In genomic region chr13:63255519-63256011, GRCm38 (mm10) we compare ENCODE assay signal across 9 mouse cellular contexts.
A peak's percentile ranks its signal among the peaks of the same experiment; 100 is the strongest.
DNase-seq lines count a peak whose midpoint lies in the region; ATAC-seq and TF ChIP-seq lines count a peak whose summit lies in the region.
"Had no signal": no experiment of that assay in that cellular context is flagged by ENCODE, and none has a peak within 500 bp of the region (broad histone marks: within the 10 kb centered on the region; RNA-seq: fewer than 3 reads in every experiment).

No protein-coding gene starts in this region.

- no peaks in the 10 kb centered on the region for H3K27me3 ChIP-seq in kidney, embryonic 15.5 days
- H3K27me3 ChIP-seq in forebrain, postnatal 0 days (ENCODE audit: insufficient read depth, low read length): no peaks in the 10 kb centered on the region
- H3K27me3 ChIP-seq in midbrain, postnatal 0 days (ENCODE audit: insufficient read depth, low read length): no peaks in the 10 kb centered on the region

- H3K4me2 ChIP-seq in kidney, embryonic 15.5 days: no peak overlapping the region
- no peak overlapping the region for H3K4me2 ChIP-seq in forebrain, postnatal 0 days (ENCODE audit: low read depth)
- H3K4me2 ChIP-seq in midbrain, postnatal 0 days (ENCODE audit: low read depth, low read length, poor library complexity, severe bottlenecking): no peak overlapping the region

- WGBS in kidney, embryonic 15.5 days: 54% methylated on average over 5 of the region's 5 CpGs
- WGBS in forebrain, postnatal 0 days: 89% methylated on average over 5 of the region's 5 CpGs
- 80% methylated on average over 5 of the region's 5 CpGs for WGBS in midbrain, postnatal 0 days

- peaks cover 91% of the 10 kb centered on the region for H3K4me1 ChIP-seq in kidney, embryonic 15.5 days
- H3K4me1 ChIP-seq in forebrain, postnatal 0 days (ENCODE audit: insufficient read depth): peaks cover 15% of the 10 kb centered on the region; the same call in 1 of the 2 replicates
- peaks cover 3% of the 10 kb centered on the region; the same call in 1 of the 2 replicates for H3K4me1 ChIP-seq in midbrain, postnatal 0 days (ENCODE audit: insufficient read depth, low read length)

- H3K9me3 ChIP-seq in kidney, embryonic 15.5 days (replicated peaks): no peaks in the 10 kb centered on the region
- H3K9me3 ChIP-seq in forebrain, postnatal 0 days (ENCODE audit: low read length): no peaks in the 10 kb centered on the region
- no peaks in the 10 kb centered on the region for H3K9me3 ChIP-seq in midbrain, postnatal 0 days (ENCODE audit: low read length)

- no peak for TF ChIP-seq CTCF in forebrain, postnatal 0 days (IDR thresholded peaks at IDR 0.05; ENCODE audit: low read depth)
- no peak for TF ChIP-seq CTCF in midbrain, postnatal 0 days (IDR thresholded peaks at IDR 0.05)

- no peak overlapping the region for H3K9ac ChIP-seq in kidney, embryonic 15.5 days
- H3K9ac ChIP-seq in forebrain, postnatal 0 days: no peak overlapping the region
- H3K9ac ChIP-seq in midbrain, postnatal 0 days (replicated peaks; ENCODE audit: low read length, poor library complexity, severe bottlenecking): no peak overlapping the region

- DNase-seq in gastrocnemius, postnatal 25 days: peak; percentile 72
- DNase-seq in gastrocnemius, postnatal 36 days: no peak
- DNase-seq in frontal cortex, postnatal 10 days (ENCODE audit: low spot score in 2 of 2): no peak
- no peak for DNase-seq in forebrain, postnatal 0 days
- no peak for DNase-seq in midbrain, postnatal 0 days (ENCODE audit: low spot score)

- ATAC-seq in granulocyte monocyte progenitor cell, adult 5-6 weeks (replicated peaks; ENCODE audit: poor library complexity, severe bottlenecking): peak; percentile 38
- ATAC-seq in kidney, embryonic 15.5 days (replicated peaks; ENCODE audit: low FRiP score): no peak; the same call in 1 of the 2 replicates
- ATAC-seq in megakaryocyte, adult 5-6 weeks (ENCODE audit: poor library complexity, severe bottlenecking): peak; percentile 45
- ATAC-seq in forebrain, postnatal 0 days: no peak
- no peak for ATAC-seq in midbrain, postnatal 0 days (ENCODE audit: low FRiP score)
- ATAC-seq: midbrain, embryonic 16.5 days had no signal

- H3K36me3 ChIP-seq in kidney, embryonic 15.5 days: peaks cover 17% of the 10 kb centered on the region
- H3K36me3 ChIP-seq in forebrain, postnatal 0 days (ENCODE audit: insufficient read depth): no peaks in the 10 kb centered on the region
- no peaks in the 10 kb centered on the region for H3K36me3 ChIP-seq in midbrain, postnatal 0 days (ENCODE audit: insufficient read depth, low read length)

- no peak overlapping the region for H3K4me3 ChIP-seq in kidney, embryonic 15.5 days (replicated peaks)
- H3K4me3 ChIP-seq in forebrain, postnatal 0 days (ENCODE audit: low read depth, low read length): no peak overlapping the region
- no peak overlapping the region for H3K4me3 ChIP-seq in midbrain, postnatal 0 days (ENCODE audit: low read depth, low read length)

- intact Hi-C loops in gastrocnemius, postnatal 36 days (cut with DNase I): no loop called here

- H3K27ac ChIP-seq in kidney, embryonic 15.5 days: peak overlapping the region; percentile 90
- H3K27ac ChIP-seq in forebrain, postnatal 0 days (ENCODE audit: low read depth, low read length): no peak overlapping the region
- no peak overlapping the region for H3K27ac ChIP-seq in midbrain, postnatal 0 days (ENCODE audit: low read depth, low read length)

Comparison
In these comparisons a context has a peak if more than half of its experiments do, and no peak if none do; other contexts are left out.
1. ATAC-seq: peak in granulocyte monocyte progenitor cell, adult 5-6 weeks (single experiment) and megakaryocyte, adult 5-6 weeks (single experiment); none in kidney, embryonic 15.5 days (single experiment), forebrain, postnatal 0 days (single experiment) and midbrain, postnatal 0 days (single experiment).